Mouse (Mus musculus) ES-E14 (cell line): ENCODE results near the gene Arsb.

Experiments used
- CHD2 ChIP-seq: IDR thresholded peaks from 2 replicates; pipeline ENCODE4 v1.6.1; 2014; ENCODE audit warnings: mild to moderate bottlenecking, low read depth, low read length, inconsistent platforms
- HCFC1 ChIP-seq: IDR thresholded peaks from 2 replicates; pipeline ENCODE4 v1.6.1; 2012; ENCODE audit warnings: low read length, inconsistent platforms, borderline replicate concordance; ENCODE audit not compliant: insufficient read depth
- MAFK ChIP-seq: IDR thresholded peaks from 2 replicates; pipeline ENCODE4 v1.6.1; 2014; ENCODE audit warnings: mild to moderate bottlenecking, low read depth, low read length, inconsistent platforms; ENCODE audit not compliant: insufficient read depth
- ZC3H11A ChIP-seq: IDR thresholded peaks from 2 replicates; pipeline ENCODE4 v1.6.1; 2012; ENCODE audit warnings: low read depth, mild to moderate bottlenecking, inconsistent platforms, low read length, borderline replicate concordance

DNA sequence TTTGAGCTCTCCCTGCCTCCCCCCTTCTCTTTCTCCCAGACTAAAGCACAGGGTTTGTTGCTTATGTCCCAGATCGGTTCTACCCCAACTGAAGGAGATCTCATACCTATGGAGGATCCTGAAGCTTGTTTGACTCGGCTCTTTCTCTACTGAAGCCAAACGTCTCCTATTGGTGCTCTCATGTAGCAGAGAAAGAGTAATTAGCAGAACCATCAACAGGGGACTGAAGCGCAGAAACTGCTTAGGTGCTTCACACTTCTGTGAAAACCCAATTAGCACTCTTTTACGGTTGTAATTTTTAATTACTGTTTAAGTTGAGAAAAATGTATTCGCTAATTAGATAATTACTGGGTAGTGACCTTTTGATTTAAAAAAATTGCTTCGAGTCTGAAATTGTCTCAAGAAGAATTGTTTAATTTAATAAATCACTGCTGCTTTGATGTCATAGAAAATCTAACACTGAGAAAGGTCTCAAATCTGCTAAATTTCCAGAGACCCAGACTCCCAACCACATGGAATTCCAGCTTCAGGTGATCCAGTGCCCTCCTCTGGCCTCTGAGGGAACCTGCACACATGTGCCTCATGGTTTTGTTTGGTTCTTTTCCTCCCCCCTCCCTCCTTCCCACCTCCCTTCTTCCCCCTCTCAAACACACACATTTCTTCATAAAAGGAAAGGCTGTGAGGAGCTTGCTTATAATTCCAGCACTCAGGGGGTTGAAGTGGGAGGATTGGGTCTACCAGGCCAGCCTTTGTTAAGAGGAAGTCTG is 54.5 kb downstream of the Arsb start:
- TF ChIP-seq CHD2 (no peak), ZC3H11A (no peak), MAFK (no peak), HCFC1 (no peak)
